Mouse (Mus musculus): ENCODE results near the gene Bbc3. TPM values are rescaled to one million over a fixed set of nuclear protein-coding genes. Genes with fewer than 3 reads are reported as not detected.

Gene Bbc3
- total RNA-seq, 2 experiments from 2014 or later, result 1.5 TPM; not detected in 1

DNA sequence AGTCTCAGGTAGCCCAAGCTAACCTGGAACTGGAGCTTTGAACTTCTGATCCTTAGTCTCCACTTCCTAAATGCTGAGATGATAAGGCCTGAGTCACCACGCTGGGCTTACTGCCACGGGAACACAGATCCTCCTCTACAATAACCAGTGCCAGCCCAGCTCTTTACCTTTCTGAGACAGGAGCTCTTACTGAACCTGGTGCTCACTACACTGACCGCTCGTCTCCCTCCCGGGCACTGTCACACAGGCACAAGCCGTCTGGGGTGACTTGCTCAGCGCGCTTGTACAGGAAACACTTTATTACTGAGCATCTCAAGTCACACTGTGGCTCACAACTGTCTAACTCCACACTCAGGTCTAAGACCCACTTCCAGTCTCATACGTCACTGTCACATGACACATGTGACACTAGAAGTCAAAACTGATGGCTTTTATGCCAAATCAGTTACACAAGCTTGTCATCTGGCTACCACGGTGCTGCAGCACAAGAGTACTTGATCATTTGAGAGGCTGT, 58.0 kb downstream of the Bbc3 start:
- no peak for ATAC-seq (replicated peaks; ENCODE audit: low FRiP score, poor library complexity, severe bottlenecking)

DNA sequence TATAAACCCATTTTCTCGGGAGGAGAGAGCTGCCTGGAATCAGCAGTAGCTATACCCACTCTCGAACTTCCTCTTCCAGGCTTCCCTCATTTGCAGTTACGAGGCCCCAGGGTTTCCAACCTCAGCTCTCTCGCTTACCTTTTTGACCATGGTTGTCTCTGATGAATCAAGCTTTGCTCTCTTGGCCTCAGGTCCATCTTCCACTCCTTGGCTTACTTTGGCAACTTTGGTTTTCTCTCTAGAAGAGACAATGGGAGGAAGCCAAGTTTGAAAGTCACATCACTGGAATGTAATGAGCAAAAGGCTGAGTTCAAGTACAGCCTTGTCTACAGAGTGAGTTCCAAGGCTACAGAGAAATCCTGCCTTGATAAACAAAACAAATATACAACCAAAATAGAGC, 58.5 kb downstream of the Bbc3 start:
- ATAC-seq (replicated peaks; ENCODE audit: low FRiP score, poor library complexity, severe bottlenecking), result no peak

Other genes with a start within 250 kb of the Bbc3 start
- gene Zfp541, start 246.6 kb upstream of the Bbc3 start, total RNA-seq (2015; ENCODE audit: low replicate concordance), result not detected in 2 replicates
- 0.28 TPM in 1 of 2 replicates, not detected in the other for gene Zfp541, start 246.6 kb upstream of the Bbc3 start, total RNA-seq (2017; ENCODE audit: low replicate concordance)
- 106 and 149 TPM in 2 replicates for gene Napa, start 209.9 kb upstream of the Bbc3 start, total RNA-seq (2015; ENCODE audit: low replicate concordance)
- 82.2 and 96.3 TPM in 2 replicates for gene Napa, start 209.9 kb upstream of the Bbc3 start, total RNA-seq (2017; ENCODE audit: low replicate concordance)
- 2.3 and 2.5 TPM in 2 replicates for gene Kptn, start 188.5 kb upstream of the Bbc3 start, total RNA-seq (2015; ENCODE audit: low replicate concordance)
- 3.3 and 12.5 TPM in 2 replicates for gene Kptn, start 188.5 kb upstream of the Bbc3 start, total RNA-seq (2017; ENCODE audit: low replicate concordance)
- not detected in 2 replicates for gene Slc8a2, start 178.6 kb upstream of the Bbc3 start, total RNA-seq (2015; ENCODE audit: low replicate concordance)
- gene Slc8a2, start 178.6 kb upstream of the Bbc3 start, total RNA-seq (2017; ENCODE audit: low replicate concordance), result not detected in 2 replicates
- not detected in 2 replicates for gene Meis3, start 133.3 kb upstream of the Bbc3 start, total RNA-seq (2015; ENCODE audit: low replicate concordance)
- gene Meis3, start 133.3 kb upstream of the Bbc3 start, total RNA-seq (2017; ENCODE audit: low replicate concordance), result 0.28 and 1.7 TPM in 2 replicates
- gene Dhx34, start 86.4 kb upstream of the Bbc3 start, total RNA-seq (2015; ENCODE audit: low replicate concordance), result 1.5 and 13.1 TPM in 2 replicates
- gene Dhx34, start 86.4 kb upstream of the Bbc3 start, total RNA-seq (2017; ENCODE audit: low replicate concordance), result 1.0 and 3.1 TPM in 2 replicates
- gene C5ar2, start 64.2 kb upstream of the Bbc3 start, total RNA-seq (2015; ENCODE audit: low replicate concordance), result 3.3 and 6.3 TPM in 2 replicates
- 1.7 and 3.1 TPM in 2 replicates for gene C5ar2, start 64.2 kb upstream of the Bbc3 start, total RNA-seq (2017; ENCODE audit: low replicate concordance)
- gene C5ar1, start 48.9 kb upstream of the Bbc3 start, total RNA-seq (2015; ENCODE audit: low replicate concordance), result 7.7 and 15.7 TPM in 2 replicates
- gene C5ar1, start 48.9 kb upstream of the Bbc3 start, total RNA-seq (2017; ENCODE audit: low replicate concordance), result 2.6 and 7.1 TPM in 2 replicates
- not detected in 2 replicates for gene Inafm1, start 34.8 kb upstream of the Bbc3 start, total RNA-seq (2015; ENCODE audit: low replicate concordance)
- 2.0 and 4.3 TPM in 2 replicates for gene Inafm1, start 34.8 kb upstream of the Bbc3 start, total RNA-seq (2017; ENCODE audit: low replicate concordance)
- 2.5 and 9.4 TPM in 2 replicates for gene Ccdc9, start 21.6 kb upstream of the Bbc3 start, total RNA-seq (2015; ENCODE audit: low replicate concordance)
- gene Ccdc9, start 21.6 kb upstream of the Bbc3 start, total RNA-seq (2017; ENCODE audit: low replicate concordance), result 17.7 and 30.0 TPM in 2 replicates
- 19.4 and 29.5 TPM in 2 replicates for gene Sae1, start 79.4 kb downstream of the Bbc3 start, total RNA-seq (2015; ENCODE audit: low replicate concordance)
- 61.9 and 62.0 TPM in 2 replicates for gene Sae1, start 79.4 kb downstream of the Bbc3 start, total RNA-seq (2017; ENCODE audit: low replicate concordance)
- gene Zc3h4, start 92.5 kb downstream of the Bbc3 start, total RNA-seq (2015; ENCODE audit: low replicate concordance), result 37.4 and 37.7 TPM in 2 replicates
- 82.9 and 103 TPM in 2 replicates for gene Zc3h4, start 92.5 kb downstream of the Bbc3 start, total RNA-seq (2017; ENCODE audit: low replicate concordance)
- 8.2 TPM in 1 of 2 replicates, not detected in the other for gene Tmem160, start 144.4 kb downstream of the Bbc3 start, total RNA-seq (2015; ENCODE audit: low replicate concordance)
- gene Tmem160, start 144.4 kb downstream of the Bbc3 start, total RNA-seq (2017; ENCODE audit: low replicate concordance), result 4.6 and 6.1 TPM in 2 replicates
- gene Npas1, start 169.3 kb downstream of the Bbc3 start, total RNA-seq (2015; ENCODE audit: low replicate concordance), result not detected in 2 replicates
- not detected in 2 replicates for gene Npas1, start 169.3 kb downstream of the Bbc3 start, total RNA-seq (2017; ENCODE audit: low replicate concordance)

Data from erythroblast, adult 5-6 weeks (primary cell).